Mouse (Mus musculus) C2C12 (cell line): ENCODE data around the gene Cdh16. TPM values are rescaled to one million over a fixed set of nuclear protein-coding genes. Genes with fewer than 3 reads are reported as not detected.

Experiments used
- H3K27me3 ChIP-seq: one replicate; pipeline ENCODE4 v1.6.1; 2011; ENCODE audit not compliant: control insufficient read depth, insufficient read depth, insufficient read length
- H3K36me3 ChIP-seq: one replicate; pipeline ENCODE4 v1.6.1; 2011; ENCODE audit not compliant: control insufficient read depth, insufficient read depth
- H3K4me3 ChIP-seq: one replicate; pipeline ENCODE4 v1.5.1; 2011; ENCODE audit warnings: mild to moderate bottlenecking, control low read depth; ENCODE audit not compliant: poor library complexity, insufficient read depth, severe bottlenecking
- H3K79me2 ChIP-seq: one replicate; pipeline ENCODE4 v1.6.1; 2011; ENCODE audit not compliant: control insufficient read depth, insufficient read depth
- H3K79me3 ChIP-seq: one replicate; pipeline ENCODE4 v1.6.1; 2011; ENCODE audit warnings: low read depth, control low read depth
- H3ac ChIP-seq: one replicate; pipeline ENCODE3; 2011; ENCODE audit warnings: low read depth; ENCODE audit not compliant: control insufficient read depth, insufficient read length
- CEBPB ChIP-seq: IDR thresholded peaks from one replicate; pipeline ENCODE4 v1.6.1; 2011; ENCODE audit warnings: low read depth, mild to moderate bottlenecking, control low read depth, moderate library complexity
- CTCF ChIP-seq: IDR thresholded peaks from one replicate; pipeline ENCODE4 v1.5.1; 2011; ENCODE audit not compliant: control insufficient read depth, insufficient read depth, insufficient read length
- FOSL1 ChIP-seq: IDR thresholded peaks from one replicate; pipeline ENCODE4 v1.8.0; 2011; ENCODE audit warnings: mild to moderate bottlenecking, low read length; ENCODE audit not compliant: poor library complexity, insufficient read depth, severe bottlenecking
- MAX ChIP-seq: IDR thresholded peaks from one replicate; pipeline ENCODE4 v1.6.1; 2011; ENCODE audit warnings: mild to moderate bottlenecking, control low read depth
- MYOD1 ChIP-seq: IDR thresholded peaks from one replicate; pipeline ENCODE4 v1.6.1; 2011; ENCODE audit warnings: low read depth; ENCODE audit not compliant: control insufficient read depth, insufficient read length
- MYOG ChIP-seq: IDR thresholded peaks from one replicate; pipeline ENCODE4 v1.6.1; 2011; ENCODE audit not compliant: control insufficient read depth, insufficient read length; ENCODE audit errors: extremely low read depth
- USF1 ChIP-seq: IDR thresholded peaks from one replicate; pipeline ENCODE4 v1.6.1; 2011; ENCODE audit warnings: low read depth, mild to moderate bottlenecking, control low read depth, moderate library complexity
- polyA plus RNA-seq: library from polyadenylated mRNA; unstranded; fragments of >200 nt; fragmentation: generic; extraction: Trizol; gene quantifications from one replicate; pipeline ENCODE4 v1.2.1, GENCODE M21; 2012; ENCODE audit warnings: missing spikeins

Gene Cdh16
- polyA plus RNA-seq, 1 experiment: not detected

DNA sequence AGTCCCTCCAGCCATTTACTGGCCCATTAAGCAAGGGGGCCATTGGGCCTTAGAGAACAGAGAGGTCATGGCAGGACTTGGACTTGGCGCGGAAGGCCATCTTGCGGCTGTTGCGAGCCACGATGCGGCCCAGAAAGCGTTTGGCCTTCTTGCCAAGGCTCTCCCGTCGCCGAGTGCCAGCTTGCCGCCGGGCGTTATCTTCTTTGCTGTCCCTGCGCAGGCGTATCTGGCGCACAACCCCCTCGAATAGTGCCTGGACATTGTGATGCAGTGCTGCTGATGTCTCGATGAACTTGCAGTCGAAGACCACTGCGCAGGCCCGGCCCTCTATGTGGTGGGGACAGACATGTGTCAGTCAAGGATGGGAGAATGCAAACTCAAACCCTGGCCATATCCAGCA lies 4.2 kb upstream of the Cdh16 start:
- TF ChIP-seq USF1 (no peak), FOSL1 (no peak), CTCF (no peak), MAX (no peak), MYOG (no peak), CEBPB (no peak), MYOD1 (no peak)
- Histone ChIP-seq H3K4me3 (no peak overlapping the region), H3K36me3 (no peaks in the 10 kb centered on the region), H3ac (no peak overlapping the region), H3K79me3 (no peaks in the 10 kb centered on the region), H3K27me3 (no peaks in the 10 kb centered on the region), H3K79me2 (no peaks in the 10 kb centered on the region)

DNA sequence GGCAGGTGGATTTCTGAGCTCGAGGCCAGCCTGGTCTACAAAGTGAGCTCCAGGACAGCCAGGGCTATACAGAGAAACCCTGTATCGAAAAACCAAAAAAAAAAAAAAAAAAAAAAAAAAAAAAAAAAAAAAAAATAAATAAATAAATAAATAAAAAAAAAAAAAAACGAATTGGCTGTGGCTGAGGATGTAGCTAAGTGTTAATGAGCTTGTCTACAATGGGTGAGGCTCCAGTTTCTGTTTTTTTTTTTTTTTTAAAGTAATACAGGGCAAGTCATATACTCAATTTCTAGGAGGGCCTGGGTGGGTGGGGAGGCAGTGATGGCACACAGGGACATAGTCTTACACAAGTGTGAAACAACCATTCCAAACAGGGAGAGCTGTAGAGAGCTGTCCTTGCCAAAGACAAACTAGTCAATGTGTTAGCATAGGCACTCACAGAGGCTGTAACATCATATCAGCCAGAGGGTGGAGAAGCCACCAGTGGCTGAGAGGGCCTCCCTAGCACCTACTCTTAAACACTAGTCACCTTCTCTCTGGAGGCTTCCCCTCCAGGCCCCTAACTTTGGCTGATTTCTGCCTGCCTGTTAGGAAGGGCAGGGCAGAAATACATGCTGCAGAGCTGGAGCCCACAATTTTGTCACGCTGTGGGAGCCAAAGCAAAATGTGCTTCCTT lies 3.0 kb upstream of the Cdh16 start:
- Histone ChIP-seq H3K36me3 (no peaks in the 10 kb centered on the region), H3K79me2 (no peaks in the 10 kb centered on the region), H3K4me3 (no peak overlapping the region), H3ac (no peak overlapping the region), H3K79me3 (no peaks in the 10 kb centered on the region), H3K27me3 (no peaks in the 10 kb centered on the region)
- TF ChIP-seq CTCF (no peak), MAX (no peak), MYOG (no peak), USF1 (no peak)

DNA sequence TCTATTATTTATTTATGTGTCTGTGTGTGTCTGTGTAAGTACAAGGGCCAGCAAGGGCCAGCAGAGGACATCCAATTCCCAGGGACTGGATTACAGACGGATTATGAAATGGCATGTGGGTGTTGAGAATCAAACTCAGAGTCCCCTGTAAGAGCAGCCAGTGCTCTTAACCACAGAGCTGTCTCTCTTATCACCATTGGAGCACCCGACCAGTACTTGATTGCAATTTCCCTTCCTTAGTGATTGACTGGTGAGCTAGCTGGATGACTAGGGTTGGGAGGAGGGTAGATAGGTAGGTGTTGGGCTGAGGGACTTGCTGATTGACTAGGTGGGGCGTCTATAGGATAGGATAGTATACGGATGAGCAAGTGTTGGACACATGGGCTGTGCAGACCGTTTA lies 3.4 kb downstream of the Cdh16 start:
- Histone ChIP-seq H3K79me2 (no peaks in the 10 kb centered on the region), H3K36me3 (no peaks in the 10 kb centered on the region)
- TF ChIP-seq MYOD1: no peak
- TF ChIP-seq MAX: no peak
- no peak for TF ChIP-seq CEBPB
- TF ChIP-seq MYOG: no peak
- no peak for TF ChIP-seq CTCF
- TF ChIP-seq FOSL1: no peak
- no peak for TF ChIP-seq USF1

DNA sequence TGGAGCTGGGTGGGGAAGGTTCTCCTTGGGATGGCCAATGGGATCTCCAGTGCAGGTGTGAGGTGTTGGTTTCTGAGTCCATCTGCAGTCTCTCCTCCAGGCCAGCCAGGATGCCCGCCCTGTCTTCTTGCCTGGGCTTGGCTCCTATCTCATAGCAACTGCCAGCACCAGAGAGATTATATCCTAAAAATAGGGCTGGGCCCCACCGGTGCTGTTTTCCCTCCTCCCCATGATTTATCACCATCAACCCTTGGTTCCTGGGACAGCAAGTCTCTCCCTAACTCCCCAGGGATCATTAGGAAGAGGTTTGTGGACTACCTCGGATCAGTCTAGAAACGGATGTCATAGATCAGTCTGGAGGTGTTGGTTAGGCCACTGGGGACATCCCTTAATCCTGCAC lies 11.1 kb downstream of the Cdh16 start:
- H3K79me3 ChIP-seq: no peaks in the 10 kb centered on the region
- H3K36me3 ChIP-seq: no peaks in the 10 kb centered on the region
- TF ChIP-seq FOSL1 (no peak), CEBPB (no peak), MAX (no peak), USF1 (no peak), MYOG (no peak), MYOD1 (no peak)
- peaks cover 26% of the 10 kb centered on the region for H3K27me3 ChIP-seq
- no peak overlapping the region for H3ac ChIP-seq
- H3K79me2 ChIP-seq: no peaks in the 10 kb centered on the region
- no peak overlapping the region for H3K4me3 ChIP-seq

More for the DNA sequence above, 3.4 kb downstream of the Cdh16 start:
- Histone ChIP-seq H3K4me3 (no peak overlapping the region), H3K27me3 (peaks cover 29% of the 10 kb centered on the region), H3ac (no peak overlapping the region), H3K79me3 (no peaks in the 10 kb centered on the region)

DNA sequence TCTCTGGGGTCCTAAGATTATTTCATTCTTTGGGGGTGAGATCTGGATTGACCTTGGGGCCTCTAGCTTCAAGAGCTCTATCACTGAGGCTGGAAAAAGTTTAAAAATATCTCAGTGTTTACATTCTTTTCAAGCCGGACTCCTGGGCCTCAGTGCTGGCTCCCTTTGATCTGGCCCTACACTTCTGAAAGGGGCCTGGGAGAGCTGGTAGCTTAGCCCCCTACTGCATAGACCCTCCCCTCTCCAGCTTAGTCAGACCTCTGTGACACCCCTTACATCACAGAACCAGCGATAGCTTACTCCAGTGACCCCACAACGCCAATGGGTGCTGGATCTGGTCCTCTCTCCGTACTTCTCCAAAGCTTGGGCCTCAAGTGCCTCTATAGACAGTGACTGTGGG lies 12.6 kb downstream of the Cdh16 start:
- Histone ChIP-seq H3K27me3 (peaks cover 19% of the 10 kb centered on the region), H3K79me2 (no peaks in the 10 kb centered on the region), H3K4me3 (no peak overlapping the region), H3K36me3 (no peaks in the 10 kb centered on the region), H3ac (no peak overlapping the region), H3K79me3 (no peaks in the 10 kb centered on the region)
- TF ChIP-seq MYOD1 (no peak), CEBPB (no peak), CTCF (no peak), FOSL1 (no peak), MAX (no peak), MYOG (no peak)

DNA sequence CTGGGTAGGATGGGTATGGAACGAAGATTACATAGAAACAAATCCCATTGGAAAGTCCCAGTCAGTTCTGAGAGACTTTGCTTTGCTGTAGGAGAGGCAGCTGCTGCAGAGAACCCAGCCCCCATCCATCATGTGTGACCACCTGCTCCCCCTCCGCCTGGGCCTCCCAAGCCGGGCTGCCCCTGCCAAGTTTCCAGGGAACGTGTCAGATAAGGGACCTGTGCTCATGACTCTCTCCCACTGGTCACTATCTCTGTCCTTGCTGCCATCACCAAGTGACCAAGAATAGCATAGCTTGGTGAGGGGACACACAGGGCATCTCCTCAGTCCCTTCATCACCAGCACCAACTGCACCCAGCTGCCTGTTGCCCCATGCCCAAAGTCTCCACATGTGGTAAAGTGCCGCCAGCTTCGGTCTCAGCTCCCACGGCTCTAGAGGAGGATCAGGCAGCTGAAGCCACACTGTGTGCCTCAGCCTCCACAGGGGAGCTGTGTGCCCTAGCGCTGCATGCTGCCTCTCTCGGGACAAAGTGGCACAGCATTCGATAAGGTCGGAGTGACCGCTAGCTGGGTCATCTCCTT lies 13.9 kb downstream of the Cdh16 start:
- Histone ChIP-seq H3K79me2 (no peaks in the 10 kb centered on the region), H3K27me3 (peaks cover 15% of the 10 kb centered on the region), H3K4me3 (no peak overlapping the region), H3K36me3 (no peaks in the 10 kb centered on the region), H3ac (no peak overlapping the region), H3K79me3 (no peaks in the 10 kb centered on the region)
- TF ChIP-seq CEBPB: no peak
- TF ChIP-seq FOSL1: no peak
- no peak for TF ChIP-seq MYOD1
- no peak for TF ChIP-seq MAX
- TF ChIP-seq CTCF: no peak
- no peak for TF ChIP-seq MYOG
- TF ChIP-seq USF1: no peak
